Mouse (Mus musculus): ENCODE results near the gene Ndufs7. TPM values are rescaled to one million over a fixed set of nuclear protein-coding genes. Genes with fewer than 3 reads are reported as not detected.

Gene Ndufs7
- total RNA-seq (2012; rRNA removed) = 248 and 282 TPM in 2 replicates
- 124 and 154 TPM in 2 replicates for total RNA-seq (2014; rRNA removed)
- polyA plus RNA-seq (2012; ENCODE audit: insufficient read length, low read depth) = 222 and 228 TPM in 2 replicates

GRCm38 (mm10) chr10:80248971-80249640 lies at the start of gene Ndufs7:
TSS of gene Ndufs7 (plus strand) at chr10:80249121.
- Histone ChIP-seq H3K36me3 (replicated peaks in 1 of 2; ENCODE audit: control insufficient read depth in 1 of 2, insufficient read depth in 1 of 2, low read length in 1 of 2) (peaks cover 25 to 50% of the 10 kb centered on the region in 2 experiments), H3K9ac (ENCODE audit: insufficient read depth, low read depth) (peak within 1 kb of the TSS; percentile 87), H3K27me3 (replicated peaks) (no peaks in the 10 kb centered on the region), H3K4me2 (ENCODE audit: insufficient read depth, low read depth, poor library complexity, severe bottlenecking) (peak within 1 kb of the TSS; percentile 59), H3K79me2 (replicated peaks; ENCODE audit: control insufficient read depth, extremely low read depth, insufficient read depth, poor library complexity, severe bottlenecking) (peaks cover 21% of the 10 kb centered on the region), H3K4me3 (replicated peaks in 1 of 3; ENCODE audit: low read depth in 2 of 3, low read length in 2 of 3, poor library complexity in 1 of 3) (peak within 1 kb of the TSS; percentile 61 to 94 (median 74)), H3K9me3 (replicated peaks; ENCODE audit: low read length) (no peaks in the 10 kb centered on the region), H3K4me1 (ENCODE audit: control insufficient read depth in 1 of 2, insufficient read depth in 2 of 2) (peaks cover 4 to 34% of the 10 kb centered on the region in 2 experiments), H3K27ac (ENCODE audit: insufficient read depth, low read depth) (peak within 1 kb of the TSS; percentile 57)
- in situ Hi-C loops (cut with MboI; ENCODE audit: low pct_ligation_motif_present, low pct_unique_long_range_greater_than_20kb, low sequenced_read_pairs) (loop anchor here (5.0 kb wide), 1 partner anchor 72 kb away; the partner anchor contains the start of gene Efna2), dilution Hi-C loops (cut with MboI; ENCODE audit: extremely low pct_ligation_motif_present, extremely low pct_unique_long_range_greater_than_20kb, low sequenced_read_pairs) (no loop called here)
- peak; percentile 93 for DNase-seq (ENCODE audit: extremely low read depth)
- TF ChIP-seq ETS1 (conservative IDR thresholded peaks at IDR 0.05; ENCODE audit: low read depth, low read length) (peak; percentile 68; the same call in 1 of the 2 replicates), CTCF (conservative IDR thresholded peaks at IDR 0.05 in 1 of 2, IDR thresholded peaks at IDR 0.05 in 1 of 2; ENCODE audit: low read depth in 2 of 2, low read length in 2 of 2) (no peak), USF1 (IDR thresholded peaks at IDR 0.05; ENCODE audit: low read depth, low read length) (no peak), RCOR1 (conservative IDR thresholded peaks at IDR 0.05; ENCODE audit: low read depth, low read length) (peak; percentile 84), ZNF384 (IDR thresholded peaks at IDR 0.05; ENCODE audit: low read depth, low read length) (peak; percentile 45), POLR2A (IDR thresholded peaks at IDR 0.05; ENCODE audit: low read depth, low read length) (peak; percentile 92), EP300 (IDR thresholded peaks at IDR 0.05; ENCODE audit: low read length) (no peak), GABPA (IDR thresholded peaks at IDR 0.05; ENCODE audit: insufficient replicate concordance, low read depth, low read length) (peak; percentile 42; the same call in 1 of the 2 replicates), CHD1 (IDR thresholded peaks at IDR 0.05; ENCODE audit: low read depth, low read length) (no peak), JUN (IDR thresholded peaks at IDR 0.05; ENCODE audit: insufficient read depth, low read depth, low read length) (no peak), NELFE (IDR thresholded peaks at IDR 0.05; ENCODE audit: low read depth, low read length) (peak; percentile 95), BHLHE40 (IDR thresholded peaks at IDR 0.05; ENCODE audit: low read depth, low read length) (peak; percentile 73), JUND (conservative IDR thresholded peaks at IDR 0.05; ENCODE audit: low read depth, low read length) (peak; percentile 59), HCFC1 (IDR thresholded peaks at IDR 0.05; ENCODE audit: low read depth, low read length) (peak; percentile 97), TBP (conservative IDR thresholded peaks at IDR 0.05; ENCODE audit: low read depth, low read length) (peak; percentile 99), MXI1 (IDR thresholded peaks at IDR 0.05; ENCODE audit: low read depth, low read length) (peak; percentile 89), NRF1 (IDR thresholded peaks at IDR 0.05; ENCODE audit: low read depth, low read length) (peak; percentile 81), MAZ (IDR thresholded peaks at IDR 0.05; ENCODE audit: low read depth, low read length) (peak; percentile 74; the same call in 1 of the 2 replicates), SIN3A (IDR thresholded peaks at IDR 0.05; ENCODE audit: low read length) (peak; percentile 99), TCF12 (IDR thresholded peaks at IDR 0.05; ENCODE audit: low read depth, low read length) (peak; percentile 97), SMC3 (IDR thresholded peaks at IDR 0.05; ENCODE audit: low read depth, low read length) (peak; percentile 41), ZC3H11A (IDR thresholded peaks at IDR 0.05; ENCODE audit: low read depth, low read length) (no peak), MEF2A (IDR thresholded peaks at IDR 0.05; ENCODE audit: borderline replicate concordance, low read depth, low read length) (peak; percentile 87), IRF4 (IDR thresholded peaks at IDR 0.05; ENCODE audit: low read depth, low read length) (peak; percentile 90), MYC (IDR thresholded peaks at IDR 0.05; ENCODE audit: low read depth, low read length) (peak; percentile 84; the same call in 1 of the 2 replicates), UBTF (IDR thresholded peaks at IDR 0.05; ENCODE audit: low read depth, low read length) (no peak), POLR2AphosphoS2 (IDR thresholded peaks at IDR 0.05; ENCODE audit: low read depth, low read length) (no peak), RAD21 (IDR thresholded peaks at IDR 0.05; ENCODE audit: low read depth, low read length) (no peak; the same call in 1 of the 2 replicates), ELF1 (IDR thresholded peaks at IDR 0.05; ENCODE audit: low read depth, low read length) (peak; percentile 99), USF2 (conservative IDR thresholded peaks at IDR 0.05; ENCODE audit: low read depth, low read length) (no peak), PAX5 (IDR thresholded peaks at IDR 0.05; ENCODE audit: low read length) (no peak), E2F4 (IDR thresholded peaks at IDR 0.05; ENCODE audit: insufficient replicate concordance, low read depth, low read length) (peak; percentile 83; the same call in 1 of the 2 replicates), ZKSCAN1 (IDR thresholded peaks at IDR 0.05; ENCODE audit: borderline replicate concordance, low read depth, low read length) (no peak), KAT2A (IDR thresholded peaks at IDR 0.05; ENCODE audit: insufficient replicate concordance, low read length) (peak; percentile 85), ZMIZ1 (IDR thresholded peaks at IDR 0.05; ENCODE audit: low read depth, low read length) (peak; percentile 46), MAFK (IDR thresholded peaks at IDR 0.05; ENCODE audit: insufficient replicate concordance, low read length) (peak; percentile 95), MAX (IDR thresholded peaks at IDR 0.05; ENCODE audit: low read length) (peak; percentile 87), CHD2 (IDR thresholded peaks at IDR 0.05; ENCODE audit: low read length) (peak; percentile 62; the same call in 1 of the 2 replicates)
